Mouse (Mus musculus) kidney, postnatal 10 days (tissue): ENCODE data around the gene Rxfp4.

Source experiments
- DNase-seq: peaks from one replicate; pipeline ENCODE4 v3.0.0; 2021; ENCODE audit warnings: mixed read lengths

Rxfp4 gene

DNA sequence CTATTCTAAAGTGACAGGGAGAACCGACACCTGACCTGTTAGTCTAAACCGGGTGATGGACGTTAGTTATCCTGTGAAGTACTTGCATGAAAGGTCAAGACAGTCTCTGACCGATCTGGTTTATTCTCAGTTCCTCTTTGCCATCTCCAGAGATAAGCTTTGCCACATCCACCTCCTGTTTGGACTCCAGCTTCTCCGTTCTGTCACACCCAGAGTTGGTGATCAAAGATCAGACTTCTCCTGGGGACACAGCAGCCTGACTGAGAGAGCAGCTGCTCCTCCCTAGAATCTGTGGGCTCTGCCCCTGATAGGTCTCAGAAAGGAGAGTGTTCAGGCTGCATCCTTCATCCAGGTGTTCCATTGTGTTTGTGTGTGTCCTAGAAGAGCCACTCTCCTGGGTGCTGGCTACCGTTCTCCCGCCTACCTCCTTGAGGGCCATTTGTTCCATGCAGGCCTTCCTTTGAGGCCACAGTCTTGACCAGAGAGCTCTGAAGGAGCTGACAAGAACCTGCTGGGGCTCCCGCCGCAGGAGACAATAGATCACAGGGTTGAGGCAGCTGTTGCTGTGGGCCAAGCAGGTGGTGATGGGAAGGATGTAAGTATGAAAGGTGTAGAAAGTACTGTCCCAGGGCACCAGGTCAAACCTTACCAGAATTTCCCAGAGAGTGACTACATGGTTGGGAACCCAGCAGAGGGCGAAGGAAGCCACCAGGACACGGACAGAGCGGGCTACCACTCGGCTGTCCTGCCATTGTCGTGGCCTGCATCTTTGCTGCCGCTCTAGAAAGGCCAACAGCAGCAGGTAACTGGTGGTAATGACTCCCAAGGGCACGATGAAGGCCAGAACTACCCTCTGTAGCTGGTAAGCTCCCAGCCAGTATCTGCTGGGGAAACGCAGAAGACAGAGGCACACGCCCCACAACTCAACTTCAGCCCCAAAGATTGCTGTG lies 998 bp downstream of the Rxfp4 start:
- DNase-seq, result no peak

GRCm38 (mm10) chr3:88650713-88651504 lies 2.0 kb downstream of the Rxfp4 start:
- peak; percentile 18 for DNase-seq

- DNase-seq, result no peak
Measured at GRCm38 (mm10) chr3:88649967-88650366, 3.0 kb downstream of the Rxfp4 start.

DNA sequence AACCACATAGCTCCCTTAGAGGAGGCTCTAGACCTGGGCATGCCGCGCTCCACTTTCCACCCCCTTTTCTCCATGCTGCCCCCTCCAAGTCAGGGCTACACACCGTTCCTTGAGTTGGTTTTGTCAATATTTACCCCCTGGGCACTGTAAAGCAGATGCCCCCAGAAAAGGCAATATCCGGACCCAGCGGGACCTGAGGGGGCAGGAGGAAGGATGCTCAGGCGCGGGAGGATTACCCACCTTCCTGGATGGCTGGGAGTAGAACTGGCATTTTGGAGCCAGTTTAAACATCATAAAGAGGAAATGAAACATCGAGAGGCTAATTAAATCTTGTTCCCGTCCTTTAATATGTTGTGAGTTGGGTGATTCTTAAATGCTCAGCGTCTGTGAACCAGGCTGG lies 3.8 kb downstream of the Rxfp4 start:
- DNase-seq, result no peak

DNA sequence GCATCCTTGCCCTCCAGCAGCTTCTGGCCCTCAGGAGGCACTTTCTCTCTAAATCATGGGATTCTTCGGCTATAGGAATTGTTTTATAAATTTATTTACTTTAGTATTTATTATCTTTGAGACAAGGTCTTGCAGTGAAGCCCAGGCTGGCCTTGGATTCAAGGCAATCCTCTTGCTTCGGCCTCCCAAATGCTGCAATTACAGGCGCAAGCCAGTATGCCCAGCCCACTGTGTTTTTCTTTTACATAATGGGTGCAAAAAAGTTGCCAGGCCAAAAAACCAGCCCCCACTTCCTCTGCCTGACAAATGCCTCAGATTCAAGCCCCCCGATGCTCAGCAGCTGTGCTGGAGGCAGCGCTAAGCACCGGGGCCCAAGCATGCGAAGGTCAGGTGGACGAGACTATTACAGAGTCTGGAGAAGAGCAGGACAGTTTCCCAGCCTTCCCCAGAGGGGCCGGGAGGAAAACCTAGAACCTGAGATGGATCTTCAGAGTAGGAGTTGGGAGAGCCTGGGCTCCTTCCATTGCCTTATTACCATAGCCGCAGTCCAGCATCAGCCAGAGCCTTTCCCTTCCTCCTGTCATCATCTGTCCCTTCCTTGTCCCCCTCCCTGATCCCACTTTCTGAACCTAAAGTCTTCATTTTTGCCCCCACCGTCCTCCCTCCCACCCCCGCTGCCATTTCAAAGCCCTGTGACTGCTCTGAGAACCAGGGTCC lies 4.3 kb downstream of the Rxfp4 start:
- peak; percentile 10 for DNase-seq

DNA sequence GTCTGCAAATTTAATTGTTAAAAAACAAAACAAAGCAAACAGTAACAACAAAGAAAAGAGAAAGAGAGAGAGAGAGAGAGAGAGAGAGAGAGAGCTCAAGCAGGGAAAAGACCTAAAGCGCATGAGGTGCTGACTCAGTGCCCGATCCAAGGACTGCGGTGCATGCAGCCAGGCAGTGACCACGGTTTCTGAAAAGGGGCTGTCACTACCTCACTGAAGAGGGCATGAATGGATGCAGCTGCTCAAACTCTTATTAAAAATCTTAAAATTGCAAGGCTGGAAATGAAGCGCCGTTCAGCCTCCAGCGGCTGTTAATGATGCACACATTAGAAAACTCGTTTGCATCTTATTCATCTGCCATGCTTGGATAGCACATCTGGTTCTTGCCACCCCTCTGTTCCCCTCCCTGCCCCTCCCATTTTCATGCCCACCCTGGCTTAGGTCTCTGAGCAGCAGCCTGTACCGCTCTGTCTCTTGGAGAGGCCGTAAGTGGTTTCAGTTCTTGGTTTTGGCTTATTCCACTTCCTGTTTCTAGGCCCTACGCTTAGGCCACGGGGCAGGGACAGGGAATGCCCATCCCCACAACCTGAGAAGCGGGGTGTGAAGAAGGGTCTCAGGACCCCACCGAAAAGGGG lies 5.0 kb downstream of the Rxfp4 start:
- DNase-seq, result no peak

DNA sequence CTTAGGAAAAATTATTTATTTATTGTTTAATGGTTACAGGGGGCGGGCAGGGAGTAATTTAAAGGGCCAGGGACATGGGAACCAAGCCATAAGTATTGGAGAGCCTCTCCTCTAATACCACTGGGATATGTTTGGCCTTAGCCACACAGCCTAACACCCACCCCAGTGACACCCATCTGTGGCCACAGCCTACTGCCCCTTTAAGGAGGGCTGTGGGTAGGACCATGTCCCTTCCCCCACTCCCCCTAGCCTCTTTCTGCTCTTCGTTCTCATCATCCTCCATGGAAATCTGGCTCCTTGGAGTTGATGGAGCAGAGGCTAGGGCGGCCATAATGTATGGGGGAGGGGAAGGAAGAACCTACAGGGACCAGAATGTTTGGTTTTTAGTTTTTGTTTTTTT lies 5.9 kb downstream of the Rxfp4 start:
- no peak for DNase-seq

- DNase-seq, result peak; percentile 7
Measured at GRCm38 (mm10) chr3:88646426-88646995, 6.4 kb downstream of the Rxfp4 start.

GRCm38 (mm10) chr3:88645937-88646336 lies 7.0 kb downstream of the Rxfp4 start:
- no peak for DNase-seq

DNA sequence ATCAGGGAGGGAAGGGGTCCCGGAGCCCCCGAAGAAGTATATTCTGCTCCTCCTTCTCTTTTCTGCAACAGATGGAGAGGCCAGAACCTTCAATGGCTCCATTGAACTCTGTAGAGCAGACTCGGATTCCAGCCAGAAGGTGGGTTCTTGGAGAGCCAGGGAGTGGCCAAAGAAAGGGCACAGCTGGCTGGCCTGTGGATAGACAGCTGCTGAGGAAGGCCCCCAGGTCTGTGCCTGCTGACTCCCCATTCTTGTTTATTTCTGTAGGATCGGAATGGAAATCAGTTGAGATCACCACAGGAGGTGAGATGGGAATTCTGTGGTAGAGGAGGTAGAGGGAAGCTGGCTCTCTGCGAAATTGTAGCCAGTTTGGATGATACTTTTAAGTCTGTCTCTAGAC lies 9.9 kb downstream of the Rxfp4 start:
- DNase-seq, result no peak

GRCm38 (mm10) chr3:88640676-88641075 lies 12.3 kb downstream of the Rxfp4 start:
- DNase-seq, result peak; percentile 86

DNA sequence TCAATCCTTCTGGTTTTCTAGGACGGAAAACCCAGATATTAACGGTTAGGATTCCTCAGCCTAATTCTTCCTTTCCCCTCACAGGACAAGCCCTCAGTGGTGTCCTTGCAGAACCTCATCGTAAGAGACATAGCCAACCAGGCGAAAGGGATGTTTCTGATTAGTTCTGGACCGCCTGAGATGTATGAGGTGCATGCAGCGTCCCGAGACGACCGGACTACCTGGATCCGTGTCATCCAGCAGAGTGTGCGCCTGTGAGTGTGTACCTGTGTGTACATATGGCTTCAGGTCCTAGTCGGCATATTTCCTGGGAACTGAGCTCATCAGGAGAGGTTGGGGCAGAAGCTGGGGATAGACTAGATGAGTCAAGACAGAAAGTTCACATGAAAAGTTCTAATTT lies 13.7 kb downstream of the Rxfp4 start:
- no peak for DNase-seq

DNA sequence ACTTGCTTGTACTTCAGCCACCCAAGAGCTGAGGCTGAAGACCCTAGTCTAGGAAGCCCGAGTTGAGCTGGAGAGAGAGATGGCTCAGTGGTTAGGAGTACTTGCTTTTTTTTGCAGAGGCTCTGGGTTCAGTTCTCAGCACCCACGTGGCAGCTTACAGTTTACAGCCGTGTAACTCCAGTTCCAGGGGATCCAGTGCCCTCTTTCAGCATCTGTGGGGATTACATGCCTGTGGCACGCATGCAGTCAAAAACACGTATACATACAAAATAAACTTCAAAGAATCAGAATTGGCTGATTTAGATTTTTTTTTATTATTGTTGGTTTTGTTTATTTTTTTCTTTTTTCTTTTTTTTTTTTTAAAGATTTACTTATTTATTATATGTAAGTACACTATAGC lies 15.8 kb downstream of the Rxfp4 start:
- peak; percentile 23 for DNase-seq

DNA sequence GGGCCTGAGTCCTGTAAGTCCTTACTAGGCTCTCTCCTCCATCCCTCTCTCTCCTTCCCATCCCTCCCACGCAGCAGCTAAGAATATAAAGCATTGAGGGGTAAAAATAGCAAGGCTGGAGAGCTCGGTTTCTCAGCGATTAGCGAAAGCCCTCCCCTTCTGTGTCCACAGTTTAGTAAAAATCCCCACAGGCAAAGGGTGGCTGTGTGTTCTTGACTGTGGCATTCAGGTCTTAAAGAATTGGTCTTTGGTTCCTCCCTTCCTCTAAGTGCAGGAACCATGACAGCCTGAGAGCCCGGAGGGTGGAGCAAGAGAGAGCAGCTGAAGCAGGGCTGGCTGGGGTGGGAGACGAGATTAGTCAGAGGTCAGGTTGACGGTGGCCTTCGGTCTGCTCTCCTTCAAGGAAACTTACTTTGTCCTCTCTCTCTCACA lies 16.4 kb downstream of the Rxfp4 start:
- peak; percentile 40 for DNase-seq

DNA sequence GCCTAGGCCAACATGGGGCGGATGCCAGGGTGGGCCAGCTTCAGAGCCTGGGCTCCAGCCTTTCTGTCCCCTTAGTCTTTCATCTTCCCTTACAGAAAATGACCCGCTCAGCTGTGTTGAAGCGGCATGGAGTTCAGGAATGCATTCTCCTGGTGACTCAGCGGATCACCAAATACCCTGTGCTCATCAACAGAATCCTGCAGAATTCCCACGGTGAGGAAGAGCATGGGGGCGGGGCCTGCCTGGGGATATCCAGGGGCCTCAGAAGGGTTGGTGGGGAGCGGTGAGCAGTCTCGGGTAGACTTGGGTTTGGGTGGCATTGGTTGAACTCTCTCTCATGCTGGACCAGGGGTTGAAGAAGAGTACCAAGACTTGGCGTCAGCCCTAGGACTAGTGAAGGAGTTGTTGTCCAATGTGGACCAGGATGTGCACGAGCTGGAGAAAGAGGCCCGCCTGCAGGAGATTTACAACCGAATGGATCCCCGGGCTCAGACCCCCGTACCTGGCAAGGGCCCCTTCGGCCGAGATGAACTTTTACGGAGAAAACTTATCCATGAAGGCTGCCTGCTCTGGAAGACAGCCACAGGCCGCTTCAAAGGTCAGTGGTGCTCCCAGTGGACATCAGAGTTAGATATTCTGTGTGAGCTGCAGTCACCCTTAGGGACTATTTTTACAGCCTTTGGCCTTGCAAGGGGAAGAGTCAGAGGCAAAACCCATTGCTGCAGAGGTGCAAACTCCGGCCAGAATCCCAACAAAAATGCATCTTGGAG lies 17.3 kb downstream of the Rxfp4 start:
- peak; percentile 60 for DNase-seq

DNA sequence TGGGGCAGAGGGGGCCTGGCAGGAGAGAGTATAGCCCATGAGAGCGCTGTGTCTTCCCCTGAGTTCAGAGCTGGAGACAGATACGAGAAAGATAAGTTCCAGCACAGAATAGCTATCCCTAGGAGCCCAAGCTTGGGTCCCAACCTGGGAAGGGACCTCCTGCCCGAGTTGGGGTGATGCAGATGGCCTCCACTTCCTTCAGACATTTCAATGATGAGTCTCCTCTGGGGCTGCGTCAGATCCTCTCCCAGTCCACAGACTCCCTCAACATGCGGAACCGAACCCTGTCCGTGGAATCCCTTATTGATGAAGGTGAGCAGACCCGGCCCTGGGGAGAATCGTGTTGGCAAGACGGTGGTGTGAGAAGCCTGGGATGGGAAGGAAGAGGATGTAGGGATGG lies 19.9 kb downstream of the Rxfp4 start:
- no peak for DNase-seq

DNA sequence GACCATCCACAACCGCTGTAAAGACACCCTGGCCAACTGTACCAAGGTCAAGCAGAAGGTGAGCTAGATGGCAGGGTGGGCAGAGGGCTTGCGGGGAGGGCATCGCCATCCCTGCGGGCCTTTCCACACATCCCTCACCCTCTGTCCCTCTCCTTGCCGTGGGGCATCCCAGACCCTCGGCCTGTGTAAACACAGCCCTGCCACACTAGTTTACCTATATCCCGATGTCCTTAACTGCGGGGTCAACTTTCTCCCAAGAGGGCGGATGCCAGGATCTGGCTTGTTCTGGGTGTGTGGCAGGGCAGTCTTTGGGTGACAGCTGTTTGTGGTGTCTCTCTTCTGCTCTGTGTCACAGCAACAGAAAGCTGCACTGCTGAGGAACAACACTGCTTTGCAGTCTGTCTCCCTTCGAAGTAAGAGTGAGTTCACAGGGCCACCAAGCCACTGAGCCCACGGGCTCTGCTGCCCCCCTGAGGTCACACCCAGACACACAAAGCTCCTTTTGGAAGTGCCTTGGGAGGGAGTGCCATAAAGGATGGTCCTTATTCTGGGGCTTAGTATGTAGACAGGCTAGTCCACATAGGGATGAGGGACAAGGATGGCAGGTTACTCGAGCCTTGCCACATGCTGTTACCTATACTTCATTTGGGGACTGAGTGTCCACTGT lies 20.9 kb downstream of the Rxfp4 start:
- peak; percentile 56 for DNase-seq

DNA sequence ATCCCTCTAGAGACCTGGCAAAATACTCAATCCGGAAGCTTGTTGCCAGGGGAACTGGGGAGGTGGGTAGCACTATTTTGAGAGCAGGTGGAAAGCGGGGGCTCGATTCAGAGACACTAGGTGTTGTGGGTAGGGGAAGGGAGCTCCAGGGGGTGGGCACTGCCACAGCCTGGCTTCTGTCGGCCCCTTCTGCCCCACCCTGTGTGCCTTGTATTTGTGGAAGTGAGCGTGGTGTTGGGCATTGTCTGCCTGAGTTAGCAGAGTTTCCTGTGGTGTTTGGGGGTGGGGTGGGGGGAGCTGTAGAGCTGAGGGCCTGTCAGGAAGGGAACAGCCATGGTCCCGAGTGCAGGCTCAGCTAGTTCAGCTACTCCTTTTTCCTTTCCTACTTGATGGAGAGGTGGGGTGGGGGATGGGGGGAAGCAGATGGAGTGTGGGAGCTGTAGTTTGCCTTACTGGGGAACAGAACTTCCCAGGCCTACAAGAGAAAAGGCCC lies 22.0 kb downstream of the Rxfp4 start:
- peak; percentile 77 for DNase-seq

DNA sequence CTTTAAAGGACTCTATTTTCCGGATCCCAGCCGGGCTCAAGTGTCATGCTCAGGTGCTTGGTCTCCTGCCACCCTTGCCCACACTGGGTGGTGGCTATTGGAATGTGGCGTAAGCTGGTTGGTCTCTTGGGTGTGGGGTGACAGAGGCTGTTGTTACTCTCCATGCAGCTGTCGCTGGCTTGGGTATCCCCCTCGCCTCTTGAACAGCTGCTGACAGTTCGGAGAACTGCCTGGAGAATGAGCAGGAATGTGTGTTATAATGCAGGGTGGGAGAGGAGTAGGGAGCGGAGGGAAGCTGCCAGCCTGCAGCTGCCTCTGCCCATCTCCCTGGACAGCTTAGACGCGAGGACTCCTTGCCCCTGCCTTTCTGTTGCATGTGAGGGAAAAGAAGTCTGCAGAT lies 22.9 kb downstream of the Rxfp4 start:
- peak; percentile 10 for DNase-seq

DNA sequence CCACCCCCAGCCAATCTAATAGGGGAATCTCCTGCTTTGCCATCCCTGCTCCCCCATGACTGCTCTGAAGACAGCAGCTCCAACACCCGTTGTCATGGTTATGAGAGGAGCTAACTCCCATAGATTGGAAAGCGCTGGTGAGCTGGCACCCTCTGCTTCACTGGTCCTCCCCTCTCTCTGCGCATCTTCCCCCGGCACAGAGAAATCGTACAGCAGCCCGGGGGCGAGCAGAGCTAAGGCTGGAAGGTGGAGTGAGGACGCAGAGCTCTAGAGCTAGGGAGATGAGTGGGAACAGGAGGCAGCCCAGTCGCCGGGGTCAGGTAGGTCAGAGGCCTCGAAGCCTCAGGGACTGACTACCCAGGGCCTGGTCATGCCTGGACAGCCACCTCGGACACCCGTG lies 23.7 kb downstream of the Rxfp4 start:
- peak; percentile 21 for DNase-seq

DNA sequence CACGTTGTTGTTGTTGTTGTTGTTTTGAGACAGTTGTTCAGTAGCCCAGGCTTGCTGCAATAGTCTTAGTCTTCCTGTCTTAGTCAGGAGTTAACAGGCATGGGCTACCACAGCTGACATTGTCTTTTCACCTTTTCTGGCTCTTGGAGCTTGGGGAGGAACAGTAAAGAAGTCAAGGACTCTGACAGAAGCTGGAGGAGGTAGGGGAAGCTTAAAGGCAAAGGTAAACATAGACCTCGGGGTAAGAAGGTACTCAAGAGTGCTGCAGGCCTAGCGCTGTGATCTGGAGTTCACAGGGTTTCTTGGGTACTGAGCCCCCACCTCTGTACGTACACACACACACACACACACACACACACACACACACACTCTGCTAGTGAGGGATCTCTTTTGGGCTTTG lies 24.2 kb downstream of the Rxfp4 start:
- DNase-seq, result no peak
